ENCODE assay signal across 17 mouse cellular contexts in genomic region chr5:74076759-74077158, GRCm38 (mm10). TPM values are rescaled to one million over a fixed set of nuclear protein-coding genes. Genes with fewer than 3 reads are reported as not detected.
DNase-seq lines count a peak whose midpoint lies in the region; ATAC-seq lines count a peak whose summit lies in the region.
"Had no signal": no experiment of that assay in that cellular context is flagged by ENCODE, and none has a peak within 500 bp of the region (broad histone marks: within the 10 kb centered on the region; RNA-seq: fewer than 3 reads in every experiment).

No protein-coding gene starts in this region.

- H3K36me3 ChIP-seq in heart, embryonic 12.5 days: no peaks in the 10 kb centered on the region
- no peaks in the 10 kb centered on the region for H3K36me3 ChIP-seq in liver, embryonic 11.5 days (ENCODE audit: control insufficient read depth, insufficient read depth, low read length)
- no peaks in the 10 kb centered on the region for H3K36me3 ChIP-seq in liver, embryonic 13.5 days

- no peak for ATAC-seq in heart, embryonic 12.5 days (ENCODE audit: insufficient number of reproducible peaks, low FRiP score)
- no peak for ATAC-seq in liver, embryonic 11.5 days (replicated peaks; ENCODE audit: low FRiP score)
- ATAC-seq in liver, embryonic 13.5 days (ENCODE audit: low read depth): no peak
- no peak for ATAC-seq in erythroblast, adult 5-6 weeks (replicated peaks; ENCODE audit: low FRiP score, poor library complexity, severe bottlenecking)
- ATAC-seq: CD4-positive, CD25-positive, alpha-beta regulatory T cell, adult 4 months had no signal

- H3K27me3 ChIP-seq in heart, embryonic 12.5 days (replicated peaks): no peaks in the 10 kb centered on the region
- no peaks in the 10 kb centered on the region for H3K27me3 ChIP-seq in liver, embryonic 11.5 days (replicated peaks; ENCODE audit: control insufficient read depth, insufficient read depth, low read length)
- H3K27me3 ChIP-seq in liver, embryonic 13.5 days: peaks cover 21% of the 10 kb centered on the region

- DNase-seq in heart, adult 18-20 months: no peak
- no peak for DNase-seq in liver, embryonic 11.5 days (ENCODE audit: low spot score)
- DNase-seq in liver (no peak), ZHBTc4 (ENCODE audit: low read depth, low spot score) (peak; percentile 67)
- DNase-seq in liver, embryonic 13.5 days: no peak
- DNase-seq: adrenal gland, adult 8-10 months; cerebellum, postnatal 25 days; kidney, adult 8-10 months; layer of hippocampus, adult 9-11 months; lung, adult 18-20 months; midbrain, embryonic 14.5 days; thymus, adult 2 months had no signal

- 8% methylated on average over 9 of the region's 9 CpGs for WGBS in heart, embryonic 12.5 days
- WGBS in liver, embryonic 11.5 days: 12% methylated on average over 9 of the region's 9 CpGs
- 15% methylated on average over 9 of the region's 9 CpGs for WGBS in liver, embryonic 13.5 days (ENCODE audit: insufficient replicate concordance)

- H3K4me1 ChIP-seq in heart, embryonic 12.5 days (replicated peaks): peaks cover 27% of the 10 kb centered on the region
- H3K4me1 ChIP-seq in liver, embryonic 11.5 days (replicated peaks; ENCODE audit: control insufficient read depth, insufficient read depth, low read length): peaks cover 7% of the 10 kb centered on the region; the same call in 1 of the 2 replicates
- H3K4me1 ChIP-seq in liver, embryonic 13.5 days (replicated peaks): peaks cover 5% of the 10 kb centered on the region; the same call in 1 of the 2 replicates

- H3K27ac ChIP-seq in heart, embryonic 12.5 days (ENCODE audit: poor library complexity, severe bottlenecking): no peak overlapping the region
- H3K27ac ChIP-seq in liver, embryonic 11.5 days (ENCODE audit: low read depth, low read length): no peak overlapping the region
- H3K27ac ChIP-seq in liver, embryonic 13.5 days: no peak overlapping the region
- H3K27ac ChIP-seq: hindbrain, embryonic 14.5 days had no signal

- no peak overlapping the region for H3K4me3 ChIP-seq in heart, embryonic 12.5 days
- no peak overlapping the region for H3K4me3 ChIP-seq in liver, embryonic 11.5 days (ENCODE audit: low read depth, low read length)
- no peak overlapping the region for H3K4me3 ChIP-seq in liver, embryonic 13.5 days (replicated peaks)
- H3K4me3 ChIP-seq: erythroblast, embryonic 14.5 days had no signal

- H3K9ac ChIP-seq in heart, embryonic 12.5 days: no peak overlapping the region
- H3K9ac ChIP-seq in liver, embryonic 11.5 days (ENCODE audit: low read depth, low read length): no peak overlapping the region
- H3K9ac ChIP-seq in liver, embryonic 13.5 days: no peak overlapping the region
- H3K9ac ChIP-seq: hindbrain, embryonic 14.5 days had no signal

- peak overlapping the region; percentile 50 for H3K4me2 ChIP-seq in heart, embryonic 12.5 days
- peak overlapping the region; percentile 28 for H3K4me2 ChIP-seq in liver, embryonic 11.5 days
- 0 out of 2 replicates have a peak overlapping the region, but pooled peaks have one; percentile 10 for H3K4me2 ChIP-seq in liver, embryonic 13.5 days
- H3K4me2 ChIP-seq: hindbrain, embryonic 14.5 days had no signal

- no peaks in the 10 kb centered on the region for H3K9me3 ChIP-seq in heart, embryonic 12.5 days (replicated peaks)
- no peaks in the 10 kb centered on the region for H3K9me3 ChIP-seq in liver, embryonic 11.5 days (ENCODE audit: control insufficient read depth, low read length)
- no peaks in the 10 kb centered on the region for H3K9me3 ChIP-seq in liver, embryonic 13.5 days (replicated peaks)

RNA-seq across cellular contexts. Expression of gene Usp46, which starts 8.5 kb away (rescaled TPM):
- 41.4 and 44.7 TPM in 2 replicates for polyA plus RNA-seq in heart, embryonic 12.5 days (2016; fragmentation: Nextera tagmentation; extraction: Ambion mirVana)
- 10 to 100 TPM; 34.8 to 38.2 TPM for total RNA-seq in heart, adult 18-20 months (2021)
- 32.9 and 37.0 TPM in 2 replicates for polyA plus RNA-seq in liver, embryonic 11.5 days (2014; fragmentation: Nextera tagmentation; extraction: Ambion mirVana)
- 23.4 and 30.3 TPM in 2 replicates for polyA plus RNA-seq in liver, embryonic 13.5 days (2015; fragmentation: Nextera tagmentation; extraction: Ambion mirVana)
- total RNA-seq in erythroblast, adult 5-6 weeks (2015; ENCODE audit: low replicate concordance): 91.5 and 96.6 TPM in 2 replicates
- total RNA-seq in erythroblast, adult 5-6 weeks (2017; ENCODE audit: low replicate concordance): 81.3 and 85.3 TPM in 2 replicates
